Mouse (Mus musculus) liver, embryonic 15.5 days (tissue): ENCODE data around the gene Arhgap21. TPM values are rescaled to one million over a fixed set of nuclear protein-coding genes. Genes with fewer than 3 reads are reported as not detected.
A peak's percentile ranks its signal among the peaks of the same experiment; 100 is the strongest.
"Not testable (repeated sequence)": the region's sequence is repeated elsewhere in the genome, so short reads cannot be mapped to it uniquely, and the experiment has no call there.

ENCODE experiments used
- ATAC-seq: fragments of 200-750 bp; cut with Nextera tagmentation; 2 replicates; pipeline ENCODE4 v1.8.0; 2017; ENCODE audit warnings: moderate number of reproducible peaks, mild to moderate bottlenecking, moderate library complexity; ENCODE audit not compliant: insufficient read depth
- H3K27ac ChIP-seq: fragments of 300-500 bp; sonication (generic); replicated peaks from 2 replicates; pipeline ENCODE4 v1.5.1; 2015; ENCODE audit warnings: mild to moderate bottlenecking, inconsistent platforms
- H3K27me3 ChIP-seq: fragments of 300-500 bp; sonication (generic); 2 replicates; pipeline ENCODE4 v1.6.1; 2015; ENCODE audit warnings: mild to moderate bottlenecking, inconsistent platforms
- H3K36me3 ChIP-seq: fragments of 300-500 bp; sonication (generic); replicated peaks from 2 replicates; pipeline ENCODE4 v1.6.1; 2015; ENCODE audit warnings: moderate library complexity, mild to moderate bottlenecking, inconsistent platforms
- H3K4me1 ChIP-seq: fragments of 300-500 bp; sonication (generic); replicated peaks from 2 replicates; pipeline ENCODE4 v1.6.1; 2015; ENCODE audit warnings: inconsistent platforms
- H3K4me2 ChIP-seq: fragments of 300-500 bp; sonication (generic); 2 replicates; pipeline ENCODE4 v1.6.1; 2015; ENCODE audit warnings: moderate library complexity, mild to moderate bottlenecking, inconsistent platforms
- H3K4me3 ChIP-seq: fragments of 300-500 bp; sonication (generic); replicated peaks from 2 replicates; pipeline ENCODE4 v1.5.1; 2015; ENCODE audit warnings: mild to moderate bottlenecking, inconsistent platforms
- H3K9ac ChIP-seq: fragments of 300-500 bp; sonication (generic); 2 replicates; pipeline ENCODE4 v1.6.1; 2015; ENCODE audit warnings: moderate library complexity, mild to moderate bottlenecking, inconsistent platforms
- H3K9me3 ChIP-seq: fragments of 300-500 bp; sonication (generic); replicated peaks from 2 replicates; pipeline ENCODE4 v1.6.1; 2016; ENCODE audit warnings: inconsistent platforms
- WGBS: fragments of 180-500 bp; shearing (Covaris S2); methylation state at CpG from one replicate; pipeline ENCODE4 v1.1.7; 2015; ENCODE audit warnings: mixed read lengths; ENCODE audit not compliant: insufficient replicate concordance; 5-methylcytosine and 5-hydroxymethylcytosine counted together
- polyA plus RNA-seq: library from polyadenylated mRNA; unstranded; fragments of >200 nt; fragmentation: Nextera tagmentation; extraction: Ambion mirVana; gene quantifications from 2 replicates; pipeline ENCODE4 v1.2.1, GENCODE M21; 2015

Gene Arhgap21
- polyA plus RNA-seq, 1 experiment from 2014 or later, result 5.8 TPM

GRCm38 (mm10) chr2:20936609-20937221 is 32.0 kb downstream of the Arhgap21 start:
- Histone ChIP-seq H3K36me3 (no peaks in the 10 kb centered on the region), H3K27me3 (no peaks in the 10 kb centered on the region), H3K9me3 (no peaks in the 10 kb centered on the region), H3K27ac (0 out of 2 replicates have a peak overlapping the region, but pooled peaks have one; percentile 25), H3K4me2 (no peak overlapping the region), H3K9ac (no peak overlapping the region), H3K4me1 (peaks cover 42% of the 10 kb centered on the region), H3K4me3 (no peak overlapping the region)
- no peak for ATAC-seq
- WGBS, result 75% methylated on average over 4 of the region's 4 CpGs

- H3K9ac ChIP-seq, result no peak overlapping the region
- no peaks in the 10 kb centered on the region for H3K9me3 ChIP-seq
- ATAC-seq, result no peak
- H3K27ac ChIP-seq, result no peak overlapping the region
- no peak overlapping the region for H3K4me2 ChIP-seq
- no peaks in the 10 kb centered on the region for H3K27me3 ChIP-seq
- peaks cover 3% of the 10 kb centered on the region for H3K36me3 ChIP-seq
- H3K4me3 ChIP-seq, result no peak overlapping the region
- WGBS, result 84% methylated on average over 9 of the region's 9 CpGs
- peaks cover 38% of the 10 kb centered on the region for H3K4me1 ChIP-seq
These were observed 34.3 kb downstream of the Arhgap21 start for GRCm38 (mm10) chr2:20934406-20934805.

GRCm38 (mm10) chr2:20932748-20933313 is 35.9 kb downstream of the Arhgap21 start:
- no peaks in the 10 kb centered on the region for H3K27me3 ChIP-seq
- ATAC-seq, result no peak
- peaks cover 39% of the 10 kb centered on the region for H3K4me1 ChIP-seq

GRCm38 (mm10) chr2:20931761-20932160 is 36.9 kb downstream of the Arhgap21 start:
- H3K9me3 ChIP-seq, H3K4me3 ChIP-seq, H3K27me3 ChIP-seq, H3K36me3 ChIP-seq, H3K9ac ChIP-seq, ATAC-seq, H3K4me2 ChIP-seq, H3K27ac ChIP-seq: not testable (repeated sequence)
- H3K4me1 ChIP-seq, result peaks cover 29% of the 10 kb centered on the region
- WGBS, result 84% methylated on average over 3 of the region's 4 CpGs

More at GRCm38 (mm10) chr2:20932748-20933313, 35.9 kb downstream of the Arhgap21 start:
- no peak overlapping the region for H3K9ac ChIP-seq
- 54% methylated on average over 8 of the region's 8 CpGs for WGBS
- H3K4me3 ChIP-seq, result no peak overlapping the region
- H3K27ac ChIP-seq, result no peak overlapping the region
- no peak overlapping the region for H3K4me2 ChIP-seq
- H3K9me3 ChIP-seq, result no peaks in the 10 kb centered on the region
- H3K36me3 ChIP-seq, result peaks cover 5% of the 10 kb centered on the region

- no peak overlapping the region for H3K4me2 ChIP-seq
- ATAC-seq, result no peak
- peaks cover 5% of the 10 kb centered on the region for H3K36me3 ChIP-seq
- no peaks in the 10 kb centered on the region for H3K9me3 ChIP-seq
- H3K4me3 ChIP-seq, result no peak overlapping the region
- H3K9ac ChIP-seq, result no peak overlapping the region
- H3K4me1 ChIP-seq, result peaks cover 27% of the 10 kb centered on the region
- H3K27me3 ChIP-seq, result no peaks in the 10 kb centered on the region
- H3K27ac ChIP-seq, result no peak overlapping the region
These were observed 40.2 kb downstream of the Arhgap21 start for GRCm38 (mm10) chr2:20928454-20928853.

- no peak overlapping the region for H3K4me2 ChIP-seq
- no peaks in the 10 kb centered on the region for H3K27me3 ChIP-seq
- no peaks in the 10 kb centered on the region for H3K9me3 ChIP-seq
- peaks cover 5% of the 10 kb centered on the region for H3K36me3 ChIP-seq
- no peak for ATAC-seq
- 64% methylated on average over 1 of the region's 1 CpGs for WGBS
- no peak overlapping the region for H3K9ac ChIP-seq
- no peak overlapping the region for H3K27ac ChIP-seq
- no peak overlapping the region for H3K4me3 ChIP-seq
- peaks cover 21% of the 10 kb centered on the region for H3K4me1 ChIP-seq
These were observed 43.7 kb downstream of the Arhgap21 start for GRCm38 (mm10) chr2:20924938-20925337.

GRCm38 (mm10) chr2:20922366-20922765 is 46.3 kb downstream of the Arhgap21 start:
- Histone ChIP-seq H3K4me1 (peaks cover 13% of the 10 kb centered on the region; the same call in 1 of the 2 replicates), H3K9ac (no peak overlapping the region), H3K36me3 (no peaks in the 10 kb centered on the region), H3K4me3 (no peak overlapping the region), H3K9me3 (no peaks in the 10 kb centered on the region), H3K27me3 (no peaks in the 10 kb centered on the region), H3K27ac (no peak overlapping the region), H3K4me2 (no peak overlapping the region)
- 31% methylated on average over 1 of the region's 1 CpGs for WGBS
- no peak for ATAC-seq

- Histone ChIP-seq H3K27ac (no peak overlapping the region), H3K9ac (no peak overlapping the region), H3K36me3 (no peaks in the 10 kb centered on the region), H3K4me2 (no peak overlapping the region), H3K9me3 (no peaks in the 10 kb centered on the region), H3K27me3 (no peaks in the 10 kb centered on the region), H3K4me3 (no peak overlapping the region), H3K4me1 (peaks cover 11% of the 10 kb centered on the region; the same call in 1 of the 2 replicates)
- WGBS, result 77% methylated on average over 2 of the region's 2 CpGs
- ATAC-seq, result no peak
These were observed 47.1 kb downstream of the Arhgap21 start for GRCm38 (mm10) chr2:20921558-20921957.

- no peaks in the 10 kb centered on the region for H3K36me3 ChIP-seq
- no peak overlapping the region for H3K4me2 ChIP-seq
- H3K4me1 ChIP-seq, result peaks cover 6% of the 10 kb centered on the region; the same call in 1 of the 2 replicates
- no peaks in the 10 kb centered on the region for H3K27me3 ChIP-seq
- no peak for ATAC-seq
- 52% methylated on average over 1 of the region's 1 CpGs for WGBS
- no peak overlapping the region for H3K4me3 ChIP-seq
- H3K27ac ChIP-seq, result no peak overlapping the region
- no peak overlapping the region for H3K9ac ChIP-seq
- H3K9me3 ChIP-seq, result no peaks in the 10 kb centered on the region
These were observed 47.7 kb downstream of the Arhgap21 start for GRCm38 (mm10) chr2:20921021-20921420.

GRCm38 (mm10) chr2:20914531-20915320 is 54.0 kb downstream of the Arhgap21 start:
- Histone ChIP-seq H3K9ac (no peak overlapping the region), H3K27me3 (no peaks in the 10 kb centered on the region), H3K27ac (no peak overlapping the region), H3K4me2 (no peak overlapping the region), H3K4me1 (no peaks in the 10 kb centered on the region), H3K9me3 (no peaks in the 10 kb centered on the region), H3K36me3 (peaks cover 20% of the 10 kb centered on the region), H3K4me3 (no peak overlapping the region)
- no peak for ATAC-seq
- 85% methylated on average over 10 of the region's 10 CpGs for WGBS

GRCm38 (mm10) chr2:20913019-20913415 is 55.7 kb downstream of the Arhgap21 start:
- no peak overlapping the region for H3K4me2 ChIP-seq
- H3K4me3 ChIP-seq, result no peak overlapping the region
- H3K9ac ChIP-seq, result no peak overlapping the region
- 93% methylated on average over 1 of the region's 1 CpGs for WGBS
- H3K9me3 ChIP-seq, result no peaks in the 10 kb centered on the region
- H3K36me3 ChIP-seq, result peaks cover 20% of the 10 kb centered on the region
- no peak overlapping the region for H3K27ac ChIP-seq
- no peaks in the 10 kb centered on the region for H3K4me1 ChIP-seq
- H3K27me3 ChIP-seq, result no peaks in the 10 kb centered on the region
- no peak for ATAC-seq
